Mouse (Mus musculus): Measurements from ENCODE around the gene Cd37.

The Cd37 gene

DNA sequence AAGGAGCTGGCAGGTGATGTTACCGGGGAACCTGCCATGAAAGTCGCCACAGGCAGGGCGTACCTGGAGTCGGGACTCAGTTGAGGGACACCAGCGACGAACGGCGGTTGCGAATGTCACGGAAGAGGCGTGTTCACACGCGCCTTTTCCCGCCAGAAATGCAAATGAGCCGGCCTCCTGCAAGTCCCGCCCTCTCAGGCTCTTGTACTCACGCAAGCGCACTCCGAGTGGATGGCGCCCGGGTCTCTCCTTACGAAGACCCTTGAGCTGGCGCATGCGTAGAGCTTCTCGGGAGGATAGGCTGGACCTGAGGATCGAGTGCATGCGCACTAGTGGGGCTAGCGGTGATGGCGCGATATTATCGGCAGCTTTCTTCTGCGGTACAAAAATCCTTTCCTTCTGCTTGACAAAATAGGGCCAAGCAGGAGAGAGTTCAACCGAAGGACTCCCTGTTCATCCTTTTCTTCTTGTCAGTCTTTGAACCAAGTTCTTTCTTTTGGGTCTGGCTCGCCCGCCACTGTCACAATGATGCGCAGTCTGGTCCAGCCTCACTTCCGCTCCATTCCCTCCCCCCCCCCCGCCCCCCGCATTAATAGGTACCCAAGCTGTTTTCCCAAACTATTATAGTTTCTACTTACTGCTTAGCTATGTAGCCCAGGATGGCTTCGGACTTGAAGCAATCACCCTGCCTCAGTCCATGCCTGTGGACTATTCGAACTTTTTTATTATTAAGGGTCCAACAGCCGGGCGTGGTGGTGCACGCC, 34.4 kb downstream of the Cd37 start, which contains the start of gene Ccdc155:
Gene Ccdc155, minus strand, starts transcription at position 513 of the 764 bp plus-strand sequence.
- peak; percentile 93 to 95 for DNase-seq (ENCODE audit: low spot score in 2 of 2)

DNA sequence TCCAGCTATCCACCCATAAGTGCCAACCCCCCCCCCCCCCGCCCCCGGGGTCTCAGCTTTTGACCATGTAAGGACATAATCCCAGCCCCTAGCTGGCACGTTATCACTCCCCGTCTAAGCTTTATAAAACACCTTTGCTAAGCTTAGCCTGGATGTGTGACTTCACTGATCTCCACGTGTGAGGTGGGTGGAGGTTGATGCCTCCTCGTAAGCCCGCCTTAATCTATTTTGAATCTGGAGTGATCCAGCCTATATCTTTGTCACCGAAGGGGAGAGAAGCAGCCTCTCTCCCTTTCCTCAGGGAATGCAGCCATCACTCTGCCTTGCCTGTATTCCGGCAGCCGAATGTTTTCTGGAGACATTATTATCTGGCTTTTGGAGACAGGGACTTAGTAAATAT, 36.3 kb downstream of the Cd37 start:
- no peak for DNase-seq (ENCODE audit: low spot score in 2 of 2)

DNA sequence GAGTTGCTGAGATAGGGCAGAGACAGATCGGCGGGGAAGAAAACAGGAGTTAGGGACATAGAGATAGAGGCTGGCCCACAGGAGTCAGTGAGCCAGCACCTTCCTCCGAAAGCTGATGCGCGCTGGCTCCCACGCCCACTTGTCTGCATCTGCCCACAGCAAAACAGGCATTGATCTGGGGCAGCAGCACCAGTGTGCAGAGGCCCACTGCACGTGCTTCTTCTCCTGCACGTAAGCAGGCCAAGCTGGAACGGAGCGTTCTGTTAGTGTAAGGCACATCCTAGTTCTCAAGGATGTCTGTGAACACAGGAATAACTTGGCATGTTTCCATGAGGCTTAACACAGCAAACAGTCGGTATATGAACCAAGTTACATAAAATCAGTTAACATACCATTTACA, 40.0 kb downstream of the Cd37 start:
- no peak for DNase-seq (ENCODE audit: low spot score in 2 of 2)

DNA sequence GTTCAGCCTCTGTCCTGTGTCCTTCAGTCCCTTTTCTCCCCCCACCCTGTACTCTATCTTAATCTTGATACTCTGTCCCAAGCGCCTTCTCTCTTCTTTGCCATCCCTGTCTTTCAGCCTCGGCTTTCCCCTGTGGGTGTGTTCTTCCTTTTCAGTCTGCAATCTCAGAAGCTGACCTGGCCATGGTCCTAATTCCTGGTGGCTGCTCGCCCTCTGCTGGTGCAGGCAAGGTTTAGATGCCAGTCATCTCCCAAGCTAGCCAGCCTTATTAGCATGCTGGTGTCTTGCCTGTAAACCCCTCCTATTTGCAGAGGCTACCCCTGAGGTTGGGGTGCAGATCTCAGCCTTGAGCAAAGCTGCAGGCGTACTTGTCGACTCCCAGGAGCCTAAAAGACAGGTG, 40.5 kb downstream of the Cd37 start:
- peak; percentile 61 to 66 for DNase-seq (ENCODE audit: low spot score in 2 of 2)

DNA sequence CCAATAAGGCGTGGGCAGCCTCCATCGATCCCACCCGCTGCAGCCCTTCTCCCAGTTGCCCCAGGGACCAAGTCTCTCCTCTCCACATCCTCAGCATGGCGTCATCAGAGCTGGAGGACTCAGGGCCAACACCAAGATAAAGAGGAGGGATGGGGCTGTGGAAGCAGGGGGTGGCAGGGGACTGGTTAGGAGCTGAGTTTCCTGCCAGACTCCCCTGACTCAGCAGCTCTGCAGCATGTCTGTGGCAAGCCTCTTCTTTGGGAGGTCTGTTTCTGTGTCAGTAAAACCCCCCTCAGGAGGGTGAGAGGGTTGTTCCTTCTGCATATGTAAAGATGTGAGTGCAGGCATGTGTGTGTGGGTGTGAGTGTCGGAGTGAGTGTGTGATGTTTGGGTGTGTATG, 41.9 kb downstream of the Cd37 start:
- no peak for DNase-seq (ENCODE audit: low spot score in 2 of 2)

DNA sequence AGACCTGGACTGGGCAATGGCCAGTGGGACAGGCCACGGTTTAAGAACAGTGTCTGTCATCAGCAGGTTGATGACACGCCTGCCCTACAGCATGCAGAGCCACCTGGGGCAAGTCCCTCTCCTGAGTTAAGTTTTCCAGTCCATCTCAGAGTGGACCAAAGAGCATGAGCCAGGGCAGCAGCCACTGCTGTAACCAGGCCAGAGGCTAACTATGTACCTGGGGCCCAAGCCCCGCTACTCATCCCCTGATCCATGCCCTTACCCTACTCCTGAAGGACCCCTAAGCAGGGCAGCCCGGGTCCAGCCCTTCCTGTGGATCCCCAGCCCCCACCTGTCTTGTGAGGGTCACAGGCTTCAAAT, 42.8 kb downstream of the Cd37 start:
- DNase-seq (ENCODE audit: low spot score in 2 of 2) = no peak

DNA sequence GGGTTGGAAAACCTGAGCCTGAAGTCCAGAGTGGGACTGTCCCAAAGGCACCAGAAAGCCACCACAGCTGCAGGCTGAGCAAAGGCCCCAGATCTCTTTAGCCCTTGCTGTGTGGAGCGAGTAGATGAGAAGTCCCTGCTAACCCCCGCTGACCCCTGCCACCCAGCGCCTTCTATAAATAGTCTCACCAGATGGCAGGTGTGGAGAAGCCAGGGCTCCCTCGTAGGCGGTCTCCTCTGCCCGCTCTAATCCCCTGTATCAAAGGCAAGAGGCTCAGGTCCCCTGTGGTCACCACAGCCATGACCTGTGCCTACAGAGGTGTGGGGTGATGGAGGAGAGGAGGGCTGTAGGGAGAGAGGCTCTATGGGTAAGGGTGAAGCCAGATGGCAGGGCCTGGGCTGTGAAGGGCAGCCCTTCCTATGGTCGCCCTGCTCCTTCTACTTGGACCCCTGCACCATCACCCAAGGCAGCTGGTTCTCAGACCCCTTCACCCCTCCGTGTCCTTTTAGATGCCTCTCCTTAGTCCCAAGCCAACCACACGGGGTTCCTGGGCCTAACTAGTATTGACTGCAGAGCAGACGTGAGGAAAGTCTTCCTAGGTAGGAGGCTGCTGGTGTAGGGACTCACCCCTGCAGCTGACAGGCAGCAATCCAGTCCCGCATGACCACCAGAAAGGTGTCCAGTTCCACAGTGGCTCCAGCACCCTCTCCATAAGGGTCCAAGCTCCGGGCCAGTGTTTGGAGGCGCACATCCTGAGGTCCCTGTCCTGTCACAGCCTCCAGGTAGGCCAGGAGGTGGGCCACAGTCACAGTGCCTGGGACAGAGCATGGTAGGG, 43.4 kb downstream of the Cd37 start:
- DNase-seq (ENCODE audit: low spot score in 2 of 2) = no peak

DNA sequence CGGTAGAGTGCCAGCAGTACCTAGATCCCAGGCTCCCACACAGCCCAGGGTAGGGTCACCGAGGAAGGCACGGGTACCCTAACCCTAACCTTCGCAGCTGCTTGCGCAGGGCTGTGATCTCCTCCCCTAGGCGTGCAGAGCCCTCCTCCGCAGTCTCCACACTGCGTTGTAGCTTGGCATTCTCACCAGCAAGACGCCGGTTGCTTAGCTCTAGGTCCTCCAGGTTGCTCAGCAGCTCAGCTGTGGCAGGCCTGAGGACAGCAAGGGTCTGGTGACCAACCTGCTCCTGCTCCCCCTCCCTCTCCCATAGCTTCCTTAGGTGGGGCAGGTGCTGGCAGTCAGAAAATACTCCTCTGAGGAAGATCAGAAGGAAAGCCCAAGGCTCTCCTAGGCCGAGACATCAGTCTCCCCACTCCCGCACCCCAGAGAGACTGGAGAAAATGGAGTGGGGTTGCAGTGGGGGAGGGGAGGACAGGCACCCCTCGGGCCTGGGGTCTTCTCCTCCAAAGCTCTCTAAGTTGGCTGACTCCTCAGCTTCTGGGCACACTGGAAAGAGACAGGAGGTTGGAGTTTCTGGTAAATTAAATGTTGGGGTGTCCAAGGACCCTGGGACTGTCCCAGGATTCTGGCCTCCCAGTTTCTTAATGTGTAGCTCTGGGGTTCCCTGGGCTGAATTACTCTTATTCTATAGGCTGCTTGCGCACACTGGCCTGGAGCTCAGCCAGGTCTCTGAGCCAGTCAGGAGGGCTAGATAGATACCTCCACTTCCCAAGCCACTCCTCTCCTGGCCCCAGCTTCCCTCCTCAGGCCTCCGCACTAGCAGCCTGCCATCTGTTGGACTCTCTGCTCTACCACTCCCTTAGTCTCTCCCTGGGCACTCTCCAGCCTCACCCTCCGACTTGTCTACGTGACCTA, 44.8 kb downstream of the Cd37 start:
- no peak for DNase-seq (ENCODE audit: low spot score in 2 of 2)

DNA sequence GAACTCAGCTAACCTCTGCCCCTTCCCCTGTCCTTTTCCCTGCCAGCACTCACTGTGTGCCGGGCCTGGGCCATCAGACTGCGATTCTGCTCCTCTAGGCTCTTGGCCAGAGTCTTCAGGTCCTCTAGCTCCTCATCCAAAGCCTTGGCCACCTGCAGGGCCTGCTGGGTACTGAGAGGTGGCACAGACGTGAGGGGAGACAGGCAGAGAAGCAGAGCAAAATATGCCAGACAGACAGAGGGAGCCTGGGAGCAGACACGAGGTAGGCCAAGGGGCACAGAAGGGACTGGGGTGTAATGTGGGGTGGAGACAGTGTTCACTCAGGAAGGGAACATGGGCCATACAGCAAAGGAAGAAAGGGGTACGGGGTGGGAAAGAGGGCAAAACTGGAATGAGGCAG, 45.5 kb downstream of the Cd37 start:
- DNase-seq (ENCODE audit: low spot score in 2 of 2) = no peak

DNA sequence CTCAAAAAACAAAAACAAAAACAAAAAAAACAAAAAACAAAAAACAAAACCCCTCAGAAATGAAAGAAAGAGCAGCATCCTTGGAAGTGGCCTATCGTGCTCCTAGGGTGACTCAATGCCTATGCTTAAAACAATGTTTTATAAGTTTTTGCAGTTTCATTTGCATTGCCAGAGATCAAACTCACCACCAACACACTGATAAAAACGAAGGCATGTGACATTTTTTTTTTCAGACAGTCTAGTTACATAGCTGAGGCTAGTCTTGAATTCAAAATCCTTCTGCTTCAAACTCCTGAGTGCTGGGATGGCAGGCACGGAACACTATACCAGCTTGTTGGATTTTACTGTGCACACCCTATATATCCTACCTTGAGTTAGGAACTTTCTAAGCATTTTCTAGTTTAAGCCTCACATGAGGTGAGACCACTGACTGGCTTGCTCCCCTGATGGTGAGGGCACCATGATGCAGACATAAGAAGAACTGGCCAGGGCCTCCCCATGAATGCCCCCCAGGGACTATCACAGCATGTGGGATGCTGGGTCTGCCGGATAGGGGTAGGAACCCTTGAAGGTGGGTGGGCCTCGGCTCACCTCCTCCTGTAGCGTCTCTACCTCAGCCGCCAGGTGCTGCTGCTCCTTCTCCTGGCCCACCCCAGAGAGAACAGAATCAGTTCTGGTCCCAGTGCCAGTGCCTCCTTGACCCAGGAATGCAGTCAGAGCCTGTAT, 46.2 kb downstream of the Cd37 start:
- no peak for DNase-seq (ENCODE audit: low spot score in 2 of 2)

DNA sequence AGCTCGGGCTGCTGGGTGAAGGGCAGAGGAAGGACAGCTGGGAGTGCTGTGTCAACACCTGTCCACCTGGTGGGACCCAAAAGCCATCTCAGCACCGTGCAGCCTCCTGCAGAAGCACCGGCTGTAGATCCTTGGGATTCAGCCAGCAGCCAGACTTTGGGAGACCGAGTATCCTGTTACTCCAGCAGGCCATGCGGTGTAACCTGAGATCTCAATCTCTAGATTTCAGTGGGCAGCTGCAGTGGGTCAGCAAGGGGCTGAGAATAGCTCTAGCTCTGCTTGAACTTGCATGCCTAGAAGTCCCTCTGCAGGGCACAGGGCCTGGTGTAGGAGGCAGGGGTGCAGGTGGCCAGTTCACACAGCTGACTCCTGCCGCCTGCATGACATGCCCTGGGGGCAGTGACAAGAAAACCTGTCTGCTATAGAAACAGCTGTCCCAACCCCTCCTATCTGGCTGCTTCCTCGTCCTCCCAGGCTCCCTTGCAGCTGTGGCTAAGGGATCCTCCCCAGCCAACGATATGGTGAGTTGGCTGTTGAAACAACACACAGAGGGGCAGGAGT, 47.0 kb downstream of the Cd37 start:
- no peak for DNase-seq (ENCODE audit: low spot score in 2 of 2)

DNA sequence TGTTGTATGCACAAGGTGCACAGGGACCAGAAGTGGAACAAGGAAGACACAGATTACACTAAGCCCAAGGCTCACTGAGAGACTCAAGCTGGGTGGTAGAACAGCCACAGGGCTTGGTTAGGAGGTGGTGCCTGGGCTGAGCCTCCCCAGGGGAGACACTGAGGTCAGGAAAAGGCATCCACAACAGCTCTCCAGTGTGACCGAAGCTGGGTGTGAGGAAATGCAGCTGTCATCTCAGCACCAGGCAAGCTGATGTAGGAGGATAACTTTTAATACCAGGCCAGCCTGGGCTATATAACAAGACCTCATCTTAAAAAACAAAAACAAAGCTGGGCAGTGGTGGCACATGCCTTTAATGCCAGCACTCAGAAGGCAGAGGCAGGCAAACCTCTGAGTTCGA, 47.8 kb downstream of the Cd37 start:
- no peak for DNase-seq (ENCODE audit: low spot score in 2 of 2)

DNA sequence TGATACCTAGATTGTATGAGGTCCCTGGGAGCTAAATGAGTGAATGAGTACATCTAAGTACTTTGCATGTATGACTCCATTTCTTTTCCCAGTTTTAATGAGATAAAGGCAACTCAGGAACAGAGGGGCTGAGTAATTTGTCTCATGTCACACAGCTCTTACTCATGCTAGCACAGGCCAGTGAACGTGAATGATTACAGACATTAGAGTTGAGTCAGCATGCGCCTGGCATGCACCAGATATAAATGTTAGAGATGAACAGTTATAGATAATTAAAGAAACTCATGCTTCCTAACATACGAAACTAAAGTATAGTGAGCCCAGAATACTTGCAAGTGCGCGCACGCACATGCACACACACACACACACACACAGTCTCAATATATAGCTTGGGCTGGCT, 48.7 kb downstream of the Cd37 start:
- DNase-seq (ENCODE audit: low spot score in 2 of 2) = no peak

DNA sequence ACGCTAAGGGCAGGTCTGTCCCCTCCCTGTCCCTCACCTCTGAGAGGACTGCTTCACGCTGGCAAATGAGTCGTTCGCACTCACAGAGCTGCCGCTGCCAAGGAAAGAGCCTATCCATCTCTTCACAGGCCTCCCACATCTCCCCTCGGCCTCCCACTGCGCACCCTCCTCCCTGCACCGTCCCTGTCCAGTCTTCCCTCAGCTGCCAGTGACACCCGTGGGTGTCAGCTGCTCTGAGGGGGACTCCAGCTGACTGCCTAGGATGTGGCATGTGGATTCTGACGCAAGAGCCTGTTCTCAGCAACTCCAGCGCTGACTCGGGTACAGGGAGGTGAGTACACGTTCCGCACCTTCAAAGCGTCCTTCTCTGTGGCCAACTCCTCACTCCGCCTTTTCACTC, 49.3 kb downstream of the Cd37 start:
- no peak for DNase-seq (ENCODE audit: low spot score in 2 of 2)

DNA sequence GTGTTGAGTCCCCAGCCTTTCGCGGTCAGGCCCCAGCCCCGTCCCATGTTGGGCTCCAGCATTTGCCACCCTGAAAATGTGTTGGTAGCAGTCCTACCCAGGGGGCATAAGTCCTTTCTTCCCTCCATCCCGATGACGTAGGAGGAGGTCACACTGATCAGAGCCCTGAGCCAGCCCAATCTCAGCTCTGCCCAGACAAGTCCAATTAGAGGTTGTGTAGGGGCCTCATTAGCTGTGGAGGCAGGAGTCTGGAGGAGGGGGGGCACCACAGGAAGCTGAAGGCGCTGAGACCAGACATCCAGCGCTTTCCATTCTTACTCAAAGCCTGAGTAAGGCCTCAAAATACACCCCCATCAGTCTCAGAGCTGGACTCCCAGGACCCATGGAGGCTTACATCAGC, 53.0 kb downstream of the Cd37 start:
- no peak for DNase-seq (ENCODE audit: low spot score in 2 of 2)

DNA sequence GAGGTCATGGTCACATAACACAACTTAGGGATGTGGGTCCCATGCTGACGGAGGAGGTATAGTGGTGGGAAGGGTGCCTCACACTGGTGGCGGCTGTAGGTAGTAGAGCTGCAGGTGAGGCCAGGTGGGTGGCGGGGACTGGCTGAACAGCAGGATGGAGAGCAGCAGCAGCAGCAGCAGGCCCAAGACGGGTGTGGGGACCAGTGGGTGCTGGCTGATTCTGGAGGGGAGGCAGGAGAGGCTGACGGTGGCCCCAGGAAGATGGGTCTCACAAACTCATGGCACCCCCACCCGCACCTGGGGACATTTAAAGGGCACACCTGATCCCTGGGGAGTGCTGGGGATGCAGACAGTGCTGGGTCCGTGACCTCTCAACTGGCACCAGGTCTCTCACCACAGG, 55.2 kb downstream of the Cd37 start:
- no peak for DNase-seq (ENCODE audit: low spot score in 2 of 2)
